Mouse (Mus musculus): ENCODE measurements around the gene Pramef6.
"Not testable (repeated sequence)": the region's sequence is repeated elsewhere in the genome, so short reads cannot be mapped to it uniquely, and the experiment has no call there.

Gene Pramef6

GRCm38 (mm10) chr4:143900280-143900679 lies at the start of gene Pramef6:
Gene Pramef6 (minus strand): TSS chr4:143900380.
- DNase-seq = not testable (repeated sequence)

GRCm38 (mm10) chr4:143894406-143894805 lies 5.8 kb downstream of the Pramef6 start:
- DNase-seq = not testable (repeated sequence)

GRCm38 (mm10) chr4:143882371-143882770 lies 17.8 kb downstream of the Pramef6 start:
- DNase-seq = not testable (repeated sequence)

- not testable (repeated sequence) for DNase-seq
These were observed 54.0 kb downstream of the Pramef6 start, which contains the start of gene Gm13103 for GRCm38 (mm10) chr4:143846197-143846596. Gene Gm13103 (plus strand): TSS chr4:143846497.

Measured in kidney, postnatal 10 days (tissue).